Mouse (Mus musculus): ENCODE measurements around the gene Il17a. TPM values are rescaled to one million over a fixed set of nuclear protein-coding genes. Genes with fewer than 3 reads are reported as not detected.

Gene Il17a
- total RNA-seq, 2 experiments from 2014 or later, result not detected

Small RNA genes within 50 kb of the gene (microRNA-seq; reads per million reads assigned to microRNA genes)
- 0 reads per million in 2 experiments for gene Mir133b

Other genes with a start within 250 kb of the Il17a start
- under 1 TPM; 0.05 to 0.07 TPM for gene Pkhd1, start 112.8 kb upstream of the Il17a start, total RNA-seq (2021)
- gene Il17f, start 59.7 kb downstream of the Il17a start, total RNA-seq (2021), result not detected
- 1 to 10 TPM; 1.9 to 2.8 TPM for gene Mcm3, start 89.4 kb downstream of the Il17a start, total RNA-seq (2021)
- 100 to 1,000 TPM; 110 to 114 TPM for gene Paqr8, start 159.7 kb downstream of the Il17a start, total RNA-seq (2021)
- under 1 TPM; 0.61 to 0.93 TPM for gene Efhc1, start 220.7 kb downstream of the Il17a start, total RNA-seq (2021)

All from left cerebral cortex, adult 18-20 months (tissue).